8 mouse cellular contexts compared by ENCODE assay signal in the genomic region with DNA sequence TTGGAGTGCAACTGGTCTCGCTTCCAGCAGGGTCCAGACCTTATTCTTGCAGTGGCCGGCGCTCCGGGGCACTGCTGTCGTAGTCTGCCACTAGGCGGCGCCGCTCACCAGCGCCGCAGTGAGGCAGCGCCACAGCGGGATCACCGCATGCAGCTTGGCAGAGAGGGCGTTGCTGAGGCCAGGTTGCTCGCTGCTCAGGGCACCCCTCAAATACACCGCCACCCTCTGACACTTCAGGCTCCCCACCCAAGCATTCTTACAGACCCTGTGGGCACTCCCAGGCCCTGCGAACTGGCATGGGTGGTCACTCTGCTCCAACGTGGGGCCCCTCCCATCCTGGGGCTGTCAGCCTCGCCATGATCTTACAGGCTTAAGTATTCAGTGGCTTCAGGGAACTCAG. TPM values are rescaled to one million over a fixed set of nuclear protein-coding genes. Genes with fewer than 3 reads are reported as not detected.
DNase-seq lines count a peak whose midpoint lies in the region; ATAC-seq and TF ChIP-seq lines count a peak whose summit lies in the region.

No protein-coding gene starts in this region.

- peaks cover 5% of the 10 kb centered on the region; the same call in 1 of the 2 replicates for H3K4me1 ChIP-seq in forebrain, postnatal 0 days (ENCODE audit: insufficient read depth)

- no peaks in the 10 kb centered on the region for H3K36me3 ChIP-seq in forebrain, postnatal 0 days (ENCODE audit: insufficient read depth)

- no peak overlapping the region for H3K27ac ChIP-seq in forebrain, postnatal 0 days (ENCODE audit: low read depth, low read length)

- no peaks in the 10 kb centered on the region for H3K9me3 ChIP-seq in forebrain, postnatal 0 days (ENCODE audit: low read length)

- peak overlapping the region; percentile 43 for H3K4me3 ChIP-seq in forebrain, postnatal 0 days (ENCODE audit: low read depth, low read length)

- H3K9ac ChIP-seq in forebrain, postnatal 0 days = peak overlapping the region; percentile 58

- TF ChIP-seq CTCF in forebrain, postnatal 0 days (IDR thresholded peaks at IDR 0.05; ENCODE audit: low read depth) = peak; percentile 99

- peak overlapping the region; percentile 83 for H3K4me2 ChIP-seq in forebrain, postnatal 0 days (ENCODE audit: low read depth)

- ATAC-seq in forebrain, postnatal 0 days = peak; percentile 92
- peak; percentile 96 to 97 for ATAC-seq in hematopoietic stem cell, adult 5-6 weeks (replicated peaks in 1 of 2; ENCODE audit: insufficient read depth in 1 of 2, low FRiP score in 2 of 2, low TSS enrichment in 1 of 2, low read depth in 1 of 2, poor library complexity in 2 of 2, severe bottlenecking in 2 of 2)

- WGBS in forebrain, postnatal 0 days = under 1% methylated on average over 19 of the region's 19 CpGs

- DNase-seq in NIH3T3 (ENCODE audit: low read depth) = peak; percentile 39
- DNase-seq in cerebellum, adult 9-10 months = peak; percentile 87
- peak; percentile 89 for DNase-seq in forebrain, postnatal 0 days
- DNase-seq in layer of hippocampus, postnatal 10 days (ENCODE audit: low spot score in 2 of 2) = peak; percentile 79 to 88
- DNase-seq in lung, postnatal 10 days = peak; percentile 88
- DNase-seq in ovary, postnatal 14 days (ENCODE audit: low spot score) = peak; percentile 76
- DNase-seq in thymus, postnatal 36 days = peak; percentile 42 to 58

- no peaks in the 10 kb centered on the region for H3K27me3 ChIP-seq in forebrain, postnatal 0 days (ENCODE audit: insufficient read depth, low read length)

RNA-seq across cellular contexts. Expression of a gene that starts 19.3 kb away (rescaled TPM):
- 120 and 145 TPM in 2 replicates for total RNA-seq in forebrain, postnatal 0 days (2014; rRNA removed)
- polyA plus RNA-seq in forebrain, postnatal 0 days (2015; fragmentation: Nextera tagmentation; extraction: Ambion mirVana) = 81.0 and 133 TPM in 2 replicates
- 3.5 and 5.2 TPM in 2 replicates for total RNA-seq in hematopoietic stem cell, adult 5-6 weeks (2017)
- 100 to 1,000 TPM; 536 to 566 TPM for total RNA-seq in layer of hippocampus, postnatal 10 days (2021)

Comparison
In these comparisons a context has a peak if more than half of its experiments do, and no peak if none do; other contexts are left out.
1. DNase-seq: peak in every context shown above with its lines; median percentile 89 in forebrain, postnatal 0 days; 88 in lung, postnatal 10 days; 87 in cerebellum, adult 9-10 months; 84 in layer of hippocampus, postnatal 10 days; 76 in ovary, postnatal 14 days; 50 in thymus, postnatal 36 days; 39 in NIH3T3.
2. RNA of a gene that starts 19.3 kb away (total RNA-seq): 536 to 566 TPM in layer of hippocampus, postnatal 10 days and 120 to 145 TPM in forebrain, postnatal 0 days; 3.5 to 5.2 TPM in hematopoietic stem cell, adult 5-6 weeks; every median in the first group is over 10 times any median in the second.